Comparison of ENCODE assay signal across 8 mouse cellular contexts in genomic region chr12:47164031-47164717, GRCm38 (mm10).
DNase-seq lines count a peak whose midpoint lies in the region; ATAC-seq and TF ChIP-seq lines count a peak whose summit lies in the region.

No protein-coding gene starts in this region.

- DNase-seq in adrenal gland, postnatal 10 days = peak; percentile 20
- no peak for DNase-seq in adrenal gland, postnatal 4 days (ENCODE audit: low spot score in 2 of 2)
- DNase-seq in embryo, embryonic 10 days (ENCODE audit: low spot score) = peak; percentile 41
- peak; percentile 14 to 41 for DNase-seq in gastrocnemius, adult 8-10 months (ENCODE audit: low spot score in 2 of 2)
- DNase-seq in hindbrain, postnatal 0 days (ENCODE audit: low spot score) = peak; percentile 90
- peak; percentile 58 to 92 for DNase-seq in left cerebral cortex, postnatal 25 days (ENCODE audit: low spot score in 2 of 2)
- peak; percentile 36 for DNase-seq in neural tube, embryonic 11.5 days (ENCODE audit: low spot score)

- WGBS in hindbrain, postnatal 0 days = 11% methylated on average over 15 of the region's 15 CpGs
- 31% methylated on average over 15 of the region's 15 CpGs for WGBS in neural tube, embryonic 11.5 days

- intact Hi-C loops in left cerebral cortex, postnatal 25 days (cut with DNase I) = loop anchor here (1.0 to 10.0 kb wide), 5 partner anchors 345 to 1697 kb away; no protein-coding TSS in a partner anchor

- peak overlapping the region; percentile 86 for H3K27ac ChIP-seq in hindbrain, postnatal 0 days
- no peak overlapping the region for H3K27ac ChIP-seq in neural tube, embryonic 11.5 days (ENCODE audit: low read depth, low read length)

- peak; percentile 21; the same call in 1 of the 2 replicates for TF ChIP-seq CTCF in hindbrain, postnatal 0 days (IDR thresholded peaks at IDR 0.05; ENCODE audit: low read depth)

- no peaks in the 10 kb centered on the region for H3K27me3 ChIP-seq in hindbrain, postnatal 0 days (ENCODE audit: insufficient read depth, low read length)
- H3K27me3 ChIP-seq in neural tube, embryonic 11.5 days (ENCODE audit: control insufficient read depth, insufficient read depth, low read length) = no peaks in the 10 kb centered on the region

- H3K4me2 ChIP-seq in hindbrain, postnatal 0 days (ENCODE audit: low read depth, low read length) = peak overlapping the region; percentile 51
- no peak overlapping the region; the same call in 1 of the 2 replicates for H3K4me2 ChIP-seq in neural tube, embryonic 11.5 days (ENCODE audit: low read depth)

- peak; percentile 95 for ATAC-seq in hindbrain, postnatal 0 days
- peak; percentile 68 for ATAC-seq in neural tube, embryonic 11.5 days (ENCODE audit: insufficient read depth, low FRiP score, low TSS enrichment)
- ATAC-seq in megakaryocyte, adult 5-6 weeks (ENCODE audit: poor library complexity, severe bottlenecking) = no peak

- peak overlapping the region; percentile 28 for H3K9ac ChIP-seq in hindbrain, postnatal 0 days (replicated peaks; ENCODE audit: low read length)
- no peak overlapping the region for H3K9ac ChIP-seq in neural tube, embryonic 11.5 days (ENCODE audit: low read length)

- 0 out of 2 replicates have a peak, but pooled peaks cover 8% of the 10 kb centered on the region for H3K4me1 ChIP-seq in hindbrain, postnatal 0 days (ENCODE audit: insufficient read depth, low read length)
- H3K4me1 ChIP-seq in neural tube, embryonic 11.5 days (ENCODE audit: control insufficient read depth, insufficient read depth, low read length) = no peaks in the 10 kb centered on the region; the same call in 1 of the 2 replicates

- no peaks in the 10 kb centered on the region for H3K36me3 ChIP-seq in hindbrain, postnatal 0 days (ENCODE audit: insufficient read depth, low read length)
- no peaks in the 10 kb centered on the region for H3K36me3 ChIP-seq in neural tube, embryonic 11.5 days (ENCODE audit: control insufficient read depth, insufficient read depth, low read length)

- no peaks in the 10 kb centered on the region for H3K9me3 ChIP-seq in hindbrain, postnatal 0 days (ENCODE audit: low read length)
- no peaks in the 10 kb centered on the region for H3K9me3 ChIP-seq in neural tube, embryonic 11.5 days (ENCODE audit: control insufficient read depth, low read length)

- H3K4me3 ChIP-seq in hindbrain, postnatal 0 days (ENCODE audit: low read length) = peak overlapping the region; percentile 24
- H3K4me3 ChIP-seq in neural tube, embryonic 11.5 days (ENCODE audit: low read depth, low read length) = no peak overlapping the region

Comparison
In these comparisons a context has a peak if more than half of its experiments do, and no peak if none do; other contexts are left out.
1. DNase-seq: peak in adrenal gland, postnatal 10 days (single experiment), embryo, embryonic 10 days (single experiment), gastrocnemius, adult 8-10 months (2 of 2), hindbrain, postnatal 0 days (single experiment), left cerebral cortex, postnatal 25 days (2 of 2) and neural tube, embryonic 11.5 days (single experiment); none in adrenal gland, postnatal 4 days (0 of 2).